Mouse (Mus musculus): ENCODE results near the gene Fgf9.
A peak's percentile ranks its signal among the peaks of the same experiment; 100 is the strongest.

DNA sequence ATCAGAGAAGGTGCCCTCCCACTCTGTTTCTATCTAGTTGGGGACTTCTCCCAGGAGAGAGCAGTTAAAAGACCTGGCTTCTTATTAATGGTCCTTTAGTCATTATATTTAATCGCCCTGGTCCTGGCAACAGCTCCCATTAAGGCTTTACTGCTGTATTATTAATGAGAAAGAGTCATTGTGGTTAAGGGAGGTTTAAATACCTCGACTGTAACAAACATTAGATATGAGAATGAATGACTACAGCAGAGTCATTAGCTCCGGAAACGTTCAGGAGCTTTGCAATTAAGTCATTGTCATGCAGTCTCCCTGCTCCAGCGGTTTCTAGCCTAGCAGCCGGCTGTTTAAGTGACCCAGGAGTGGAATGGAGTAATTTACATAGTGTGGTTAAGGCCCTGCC lies 31.0 kb downstream of the Fgf9 start:
- TF ChIP-seq CTCF (conservative IDR thresholded peaks at IDR 0.05; ENCODE audit: low read length) (no peak), POU5F1 (IDR thresholded peaks at IDR 0.05; ENCODE audit: borderline replicate concordance, low read length) (peak; percentile 60; the same call in 1 of the 2 replicates), NANOG (IDR thresholded peaks at IDR 0.05; ENCODE audit: borderline replicate concordance, low read length) (peak; percentile 96)
